ENCODE assay signal across 17 mouse cellular contexts in the genomic region with DNA sequence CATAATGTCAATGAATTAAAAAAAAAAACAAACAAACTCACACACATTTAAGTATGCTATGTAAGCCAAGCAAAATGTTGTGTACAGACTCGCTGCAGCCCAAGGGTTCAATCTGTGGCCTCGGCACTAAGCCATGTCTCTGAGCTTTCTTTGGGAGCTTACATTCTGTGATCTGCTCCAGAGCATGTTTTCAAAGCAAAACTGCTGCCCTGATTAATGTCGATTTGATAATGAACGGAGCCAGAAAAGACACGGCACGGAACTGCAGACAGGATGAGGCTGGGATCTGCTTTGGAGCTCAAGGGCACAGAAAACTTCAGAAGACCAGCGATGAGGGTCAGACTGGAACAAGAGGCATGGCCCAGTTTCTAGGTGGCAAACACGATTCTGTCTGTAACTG.
DNase-seq lines count a peak whose midpoint lies in the region; ATAC-seq lines count a peak whose summit lies in the region.
"Had no signal": no experiment of that assay in that cellular context is flagged by ENCODE, and none has a peak within 500 bp of the region (broad histone marks: within the 10 kb centered on the region; RNA-seq: fewer than 3 reads in every experiment).

No protein-coding gene starts in this region.

- H3K9ac ChIP-seq in lung, embryonic 15.5 days: no peak overlapping the region
- H3K9ac ChIP-seq: forebrain, embryonic 13.5 days; heart, embryonic 12.5 days; hindbrain, embryonic 13.5 days had no signal

- DNase-seq in kidney, adult 9 months: peak; percentile 33
- DNase-seq in kidney, adult 11 months: no peak
- DNase-seq in lung, postnatal 14 days: no peak
- DNase-seq in adrenal gland, postnatal 25 days: peak; percentile 33
- DNase-seq in kidney, postnatal 14 days: peak; percentile 71
- DNase-seq in cerebellum, adult 18-20 months: no peak
- DNase-seq: cerebellum, adult 9-11 months; right cerebral cortex, adult 18-20 months; thymus, postnatal 36 days had no signal

- peak overlapping the region; percentile 79 for H3K27ac ChIP-seq in lung, embryonic 15.5 days
- H3K27ac ChIP-seq: forebrain, embryonic 13.5 days; hindbrain, embryonic 13.5 days; macrophage; midbrain, embryonic 10.5 days had no signal

- WGBS in lung, embryonic 15.5 days: 49% methylated on average over 8 of the region's 8 CpGs

- H3K27me3 ChIP-seq in lung, embryonic 15.5 days: no peaks in the 10 kb centered on the region
- H3K27me3 ChIP-seq: forebrain, embryonic 13.5 days; heart, embryonic 12.5 days; hindbrain, embryonic 13.5 days had no signal

- H3K4me2 ChIP-seq in lung, embryonic 15.5 days: no peak overlapping the region
- H3K4me2 ChIP-seq: forebrain, embryonic 13.5 days; heart, embryonic 12.5 days; hindbrain, embryonic 13.5 days had no signal

- H3K36me3 ChIP-seq in lung, embryonic 15.5 days: no peaks in the 10 kb centered on the region
- H3K36me3 ChIP-seq: heart, embryonic 12.5 days; hindbrain, embryonic 13.5 days; midbrain, embryonic 10.5 days had no signal

- no peak overlapping the region for H3K4me3 ChIP-seq in lung, embryonic 15.5 days
- H3K4me3 ChIP-seq: erythroblast, embryonic 14.5 days; forebrain, embryonic 13.5 days; heart, embryonic 12.5 days; hindbrain, embryonic 13.5 days; midbrain, embryonic 10.5 days had no signal

- no peaks in the 10 kb centered on the region for H3K9me3 ChIP-seq in lung, embryonic 15.5 days
- H3K9me3 ChIP-seq: forebrain, embryonic 13.5 days; heart, embryonic 12.5 days; hindbrain, embryonic 13.5 days; midbrain, embryonic 10.5 days had no signal

- peak; percentile 80; the same call in 1 of the 2 replicates for ATAC-seq in lung, embryonic 15.5 days (ENCODE audit: borderline replicate concordance, extremely low read depth, low FRiP score, low TSS enrichment)
- ATAC-seq: forebrain, embryonic 13.5 days; inflammation-experienced regulatory T-cells, adult 6 months had no signal

- H3K4me1 ChIP-seq in lung, embryonic 15.5 days: peaks cover 52% of the 10 kb centered on the region

Comparison
In these comparisons a context has a peak if more than half of its experiments do, and no peak if none do; other contexts are left out.
1. DNase-seq: peak in kidney, adult 9 months (single experiment), adrenal gland, postnatal 25 days (single experiment) and kidney, postnatal 14 days (single experiment); none in kidney, adult 11 months (single experiment), lung, postnatal 14 days (single experiment) and cerebellum, adult 18-20 months (0 of 2).